Mouse (Mus musculus) lung, embryonic 15.5 days (tissue): ENCODE results near the gene Ntf3. TPM values are rescaled to one million over a fixed set of nuclear protein-coding genes. Genes with fewer than 3 reads are reported as not detected.

ENCODE experiments used
- ATAC-seq: fragments of 200-750 bp; cut with Nextera tagmentation; 2 replicates; pipeline ENCODE4 v1.8.0; 2017; ENCODE audit warnings: moderate number of reproducible peaks, borderline replicate concordance; ENCODE audit not compliant: low FRiP score, low TSS enrichment; ENCODE audit errors: extremely low read depth
- H3K27ac ChIP-seq: fragments of 300-500 bp; sonication (generic); 2 replicates; pipeline ENCODE4 v1.5.1; 2015; ENCODE audit warnings: moderate library complexity, mild to moderate bottlenecking, inconsistent platforms
- H3K27me3 ChIP-seq: fragments of 300-500 bp; sonication (generic); 2 replicates; pipeline ENCODE4 v1.6.1; 2015; ENCODE audit warnings: inconsistent platforms
- H3K36me3 ChIP-seq: fragments of 300-500 bp; sonication (generic); 2 replicates; pipeline ENCODE4 v1.6.1; 2015; ENCODE audit warnings: inconsistent platforms
- H3K4me1 ChIP-seq: fragments of 300-500 bp; sonication (generic); 2 replicates; pipeline ENCODE4 v1.6.1; 2015; ENCODE audit warnings: inconsistent platforms
- H3K4me2 ChIP-seq: fragments of 300-500 bp; sonication (generic); 2 replicates; pipeline ENCODE4 v1.6.1; 2015; ENCODE audit warnings: inconsistent platforms, mild to moderate bottlenecking, moderate library complexity
- H3K4me3 ChIP-seq: fragments of 300-500 bp; sonication (generic); 2 replicates; pipeline ENCODE4 v1.5.1; 2015; ENCODE audit warnings: mild to moderate bottlenecking, inconsistent platforms
- H3K9ac ChIP-seq: fragments of 300-500 bp; sonication (generic); 2 replicates; pipeline ENCODE4 v1.6.1; 2015; ENCODE audit warnings: inconsistent platforms
- H3K9me3 ChIP-seq: fragments of 300-500 bp; sonication (generic); 2 replicates; pipeline ENCODE4 v1.6.1; 2016; ENCODE audit warnings: inconsistent platforms
- WGBS: fragments of 180-500 bp; shearing (Covaris S2); methylation state at CpG from one replicate; pipeline ENCODE4 v1.1.7; 2015; 5-methylcytosine and 5-hydroxymethylcytosine counted together
- polyA plus RNA-seq: library from polyadenylated mRNA; unstranded; fragments of >200 nt; fragmentation: Nextera tagmentation; extraction: Ambion mirVana; gene quantifications from 2 replicates; pipeline ENCODE4 v1.2.1, GENCODE M21; 2015

Gene Ntf3
- polyA plus RNA-seq, 1 experiment from 2014 or later = 4.7 TPM

GRCm38 (mm10) chr6:126154372-126154982 is 12.2 kb downstream of the Ntf3 start:
- H3K4me1 ChIP-seq = no peaks in the 10 kb centered on the region
- no peak overlapping the region for H3K9ac ChIP-seq
- no peaks in the 10 kb centered on the region for H3K9me3 ChIP-seq
- peak overlapping the region; percentile 18; the same call in 1 of the 2 replicates for H3K4me2 ChIP-seq
- 18% methylated on average over 8 of the region's 8 CpGs for WGBS
- H3K27me3 ChIP-seq = no peaks in the 10 kb centered on the region
- ATAC-seq = peak; percentile 57; the same call in 1 of the 2 replicates
- H3K4me3 ChIP-seq = no peak overlapping the region
- H3K36me3 ChIP-seq = no peaks in the 10 kb centered on the region
- no peak overlapping the region for H3K27ac ChIP-seq

- no peak for ATAC-seq
- Histone ChIP-seq H3K4me1 (no peaks in the 10 kb centered on the region), H3K27me3 (no peaks in the 10 kb centered on the region), H3K9ac (no peak overlapping the region), H3K9me3 (no peaks in the 10 kb centered on the region), H3K4me3 (no peak overlapping the region), H3K4me2 (no peak overlapping the region), H3K27ac (no peak overlapping the region), H3K36me3 (no peaks in the 10 kb centered on the region)
- WGBS = 50% methylated on average over 2 of the region's 2 CpGs
These were observed 13.6 kb downstream of the Ntf3 start for GRCm38 (mm10) chr6:126153154-126153553.

GRCm38 (mm10) chr6:126143659-126144058 is 23.1 kb downstream of the Ntf3 start:
- Histone ChIP-seq H3K27me3 (no peaks in the 10 kb centered on the region), H3K36me3 (no peaks in the 10 kb centered on the region), H3K27ac (no peak overlapping the region), H3K4me2 (no peak overlapping the region), H3K9me3 (no peaks in the 10 kb centered on the region), H3K4me1 (peaks cover 20% of the 10 kb centered on the region), H3K4me3 (no peak overlapping the region), H3K9ac (no peak overlapping the region)
- WGBS = 51% methylated on average over 5 of the region's 5 CpGs
- no peak for ATAC-seq

GRCm38 (mm10) chr6:126142741-126143140 is 24.0 kb downstream of the Ntf3 start:
- ATAC-seq = no peak
- no peak overlapping the region for H3K27ac ChIP-seq
- 36% methylated on average over 3 of the region's 3 CpGs for WGBS

GRCm38 (mm10) chr6:126142021-126142554 is 24.6 kb downstream of the Ntf3 start:
- no peak for ATAC-seq
- Histone ChIP-seq H3K4me1 (peaks cover 20% of the 10 kb centered on the region), H3K27ac (peak overlapping the region; percentile 22; the same call in 1 of the 2 replicates), H3K36me3 (no peaks in the 10 kb centered on the region), H3K4me2 (peak overlapping the region; percentile 16; the same call in 1 of the 2 replicates), H3K4me3 (no peak overlapping the region), H3K27me3 (no peaks in the 10 kb centered on the region), H3K9me3 (no peaks in the 10 kb centered on the region), H3K9ac (no peak overlapping the region)
- WGBS = 40% methylated on average over 8 of the region's 8 CpGs

More at GRCm38 (mm10) chr6:126142741-126143140, 24.0 kb downstream of the Ntf3 start:
- Histone ChIP-seq H3K9ac (no peak overlapping the region), H3K27me3 (no peaks in the 10 kb centered on the region), H3K4me1 (peaks cover 20% of the 10 kb centered on the region), H3K4me3 (no peak overlapping the region), H3K4me2 (no peak overlapping the region), H3K9me3 (no peaks in the 10 kb centered on the region), H3K36me3 (no peaks in the 10 kb centered on the region)

- ATAC-seq = peak; percentile 85
- no peaks in the 10 kb centered on the region for H3K27me3 ChIP-seq
- no peaks in the 10 kb centered on the region for H3K9me3 ChIP-seq
- no peaks in the 10 kb centered on the region for H3K36me3 ChIP-seq
- H3K4me1 ChIP-seq = peaks cover 20% of the 10 kb centered on the region
- WGBS = 34% methylated on average over 13 of the region's 13 CpGs
- no peak overlapping the region for H3K9ac ChIP-seq
- peak overlapping the region; percentile 16; the same call in 1 of the 2 replicates for H3K4me2 ChIP-seq
- no peak overlapping the region for H3K4me3 ChIP-seq
- peak overlapping the region; percentile 22; the same call in 1 of the 2 replicates for H3K27ac ChIP-seq
These were observed 25.2 kb downstream of the Ntf3 start for GRCm38 (mm10) chr6:126141472-126141871.

GRCm38 (mm10) chr6:126140961-126141360 is 25.7 kb downstream of the Ntf3 start:
- no peaks in the 10 kb centered on the region for H3K27me3 ChIP-seq
- no peaks in the 10 kb centered on the region for H3K9me3 ChIP-seq
- ATAC-seq = 0 out of 2 replicates have a peak, but pooled peaks have one; percentile 20
- peaks cover 20% of the 10 kb centered on the region for H3K4me1 ChIP-seq
- WGBS = 55% methylated on average over 6 of the region's 6 CpGs
- H3K4me2 ChIP-seq = 0 out of 2 replicates have a peak overlapping the region, but pooled peaks have one; percentile 16
- H3K36me3 ChIP-seq = no peaks in the 10 kb centered on the region
- H3K9ac ChIP-seq = no peak overlapping the region
- no peak overlapping the region for H3K27ac ChIP-seq
- H3K4me3 ChIP-seq = no peak overlapping the region

GRCm38 (mm10) chr6:126140416-126140815 is 26.3 kb downstream of the Ntf3 start:
- no peak for ATAC-seq
- no peak overlapping the region for H3K4me3 ChIP-seq
- no peaks in the 10 kb centered on the region for H3K36me3 ChIP-seq
- H3K9me3 ChIP-seq = no peaks in the 10 kb centered on the region
- no peaks in the 10 kb centered on the region for H3K27me3 ChIP-seq
- WGBS = 52% methylated on average over 2 of the region's 2 CpGs
- H3K4me2 ChIP-seq = no peak overlapping the region
- no peak overlapping the region for H3K27ac ChIP-seq
- H3K4me1 ChIP-seq = peaks cover 20% of the 10 kb centered on the region
- H3K9ac ChIP-seq = no peak overlapping the region

- no peaks in the 10 kb centered on the region for H3K9me3 ChIP-seq
- H3K4me3 ChIP-seq = no peak overlapping the region
- ATAC-seq = no peak
- WGBS = 71% methylated on average over 19 of the region's 19 CpGs
- no peaks in the 10 kb centered on the region for H3K36me3 ChIP-seq
- H3K4me1 ChIP-seq = no peaks in the 10 kb centered on the region
- H3K9ac ChIP-seq = no peak overlapping the region
- H3K4me2 ChIP-seq = no peak overlapping the region
- H3K27ac ChIP-seq = no peak overlapping the region
- no peaks in the 10 kb centered on the region for H3K27me3 ChIP-seq
These were observed 32.4 kb downstream of the Ntf3 start for GRCm38 (mm10) chr6:126134155-126134906.

- Histone ChIP-seq H3K27ac (no peak overlapping the region), H3K9ac (no peak overlapping the region), H3K4me1 (peaks cover 4% of the 10 kb centered on the region; the same call in 1 of the 2 replicates), H3K4me2 (no peak overlapping the region), H3K4me3 (no peak overlapping the region), H3K36me3 (no peaks in the 10 kb centered on the region), H3K9me3 (no peaks in the 10 kb centered on the region), H3K27me3 (no peaks in the 10 kb centered on the region)
- ATAC-seq = no peak
- 32% methylated on average over 7 of the region's 7 CpGs for WGBS
These were observed 38.5 kb downstream of the Ntf3 start for GRCm38 (mm10) chr6:126128238-126128637.

GRCm38 (mm10) chr6:126118247-126118646 is 48.5 kb downstream of the Ntf3 start:
- 50% methylated on average over 1 of the region's 1 CpGs for WGBS
- H3K4me1 ChIP-seq = peaks cover 22% of the 10 kb centered on the region
- H3K27ac ChIP-seq = no peak overlapping the region
- H3K27me3 ChIP-seq = no peaks in the 10 kb centered on the region
- H3K9ac ChIP-seq = no peak overlapping the region
- H3K4me3 ChIP-seq = no peak overlapping the region
- ATAC-seq = no peak
- H3K36me3 ChIP-seq = no peaks in the 10 kb centered on the region
- H3K4me2 ChIP-seq = no peak overlapping the region
- no peaks in the 10 kb centered on the region for H3K9me3 ChIP-seq

GRCm38 (mm10) chr6:126117191-126117590 is 49.5 kb downstream of the Ntf3 start:
- WGBS = 68% methylated on average over 8 of the region's 8 CpGs
- no peaks in the 10 kb centered on the region for H3K27me3 ChIP-seq
- ATAC-seq = no peak
- H3K9ac ChIP-seq = no peak overlapping the region
- no peak overlapping the region for H3K4me3 ChIP-seq
- no peak overlapping the region for H3K27ac ChIP-seq
- H3K36me3 ChIP-seq = no peaks in the 10 kb centered on the region
- H3K4me1 ChIP-seq = peaks cover 22% of the 10 kb centered on the region
- no peak overlapping the region for H3K4me2 ChIP-seq
- no peaks in the 10 kb centered on the region for H3K9me3 ChIP-seq
